Mouse (Mus musculus): ENCODE results near the gene Zic1.

DNA sequence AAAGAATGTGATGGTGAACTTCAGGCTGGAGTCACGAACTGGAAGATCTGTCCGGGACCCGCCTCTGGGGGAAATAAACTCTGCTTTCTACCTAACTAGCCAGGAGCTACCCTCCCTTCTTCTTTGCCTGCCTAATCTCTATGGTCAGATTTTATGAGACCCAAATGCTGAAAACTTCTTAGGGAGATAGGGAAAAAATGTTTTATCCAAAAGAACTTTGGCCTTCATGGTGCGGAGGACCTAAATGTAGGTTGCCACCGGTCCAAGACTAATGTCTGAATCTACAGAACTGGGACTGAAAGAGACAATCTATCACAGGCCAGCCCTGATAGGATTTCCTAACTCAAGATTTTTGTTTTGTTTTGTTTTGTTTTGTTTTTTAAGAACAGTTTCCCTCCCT is 14.2 kb downstream of the Zic1 start:
- TF ChIP-seq POLR2A (IDR thresholded peaks at IDR 0.05; ENCODE audit: insufficient read depth, low read length) = no peak
- no peak for TF ChIP-seq EP300 (IDR thresholded peaks at IDR 0.05; ENCODE audit: insufficient read depth, low read depth, low read length)

Measured in ES-Bruce4 (cell line).